Mouse (Mus musculus): ENCODE results near the gene Ube2n. TPM values are rescaled to one million over a fixed set of nuclear protein-coding genes. Genes with fewer than 3 reads are reported as not detected.

The Ube2n gene
- 255 and 263 TPM in 2 replicates for polyA plus RNA-seq (2014; fragmentation: Nextera tagmentation; extraction: Ambion mirVana)

GRCm38 (mm10) chr10:95514656-95515292 is at the start of gene Ube2n:
Ube2n (plus strand) TSS chr10:95515145.
- H3K4me1 ChIP-seq (ENCODE audit: control insufficient read depth in 2 of 2, insufficient read depth in 2 of 2, low read length in 2 of 2) = peaks cover 4 to 24% of the 10 kb centered on the region in 2 experiments
- under 1% methylated on average over 77 of the region's 81 CpGs for WGBS
- peak within 1 kb of the TSS; percentile 97 to 98 for H3K27ac ChIP-seq (replicated peaks in 1 of 2; ENCODE audit: control insufficient read depth in 1 of 2, insufficient read depth in 1 of 2, low read depth in 2 of 2, low read length in 2 of 2)
- H3K9ac ChIP-seq (ENCODE audit: low read length) = peak within 1 kb of the TSS; percentile 97
- H3K27me3 ChIP-seq (ENCODE audit: control insufficient read depth, insufficient read depth, low read length) = no peaks in the 10 kb centered on the region
- H3K36me3 ChIP-seq (ENCODE audit: control insufficient read depth, insufficient read depth, low read length) = peaks cover 21% of the 10 kb centered on the region
- H3K4me2 ChIP-seq (ENCODE audit: low read length) = peak within 1 kb of the TSS; percentile 77
- H3K9me3 ChIP-seq (ENCODE audit: control insufficient read depth, low read length) = no peaks in the 10 kb centered on the region
- H3K4me3 ChIP-seq (ENCODE audit: control insufficient read depth in 1 of 2, insufficient read depth in 1 of 2, low read depth in 1 of 2, low read length in 2 of 2) = peak within 1 kb of the TSS; percentile 92 to 100
- ATAC-seq (ENCODE audit: insufficient number of reproducible peaks, insufficient read depth, low FRiP score, low read depth) = peak; percentile 98

GRCm38 (mm10) chr10:95465485-95465896 is 49.5 kb upstream of the Ube2n start:
- H3K27ac ChIP-seq (replicated peaks in 1 of 2; ENCODE audit: control insufficient read depth in 1 of 2, insufficient read depth in 1 of 2, low read depth in 2 of 2, low read length in 2 of 2) = no peak overlapping the region
- ATAC-seq (ENCODE audit: insufficient number of reproducible peaks, insufficient read depth, low FRiP score, low read depth) = no peak
- 30% methylated on average over 4 of the region's 4 CpGs for WGBS

GRCm38 (mm10) chr10:95468894-95469293 is 46.1 kb upstream of the Ube2n start:
- Histone ChIP-seq H3K4me2 (ENCODE audit: low read length) (no peak overlapping the region), H3K27me3 (ENCODE audit: control insufficient read depth, insufficient read depth, low read length) (no peaks in the 10 kb centered on the region), H3K36me3 (ENCODE audit: control insufficient read depth, insufficient read depth, low read length) (no peaks in the 10 kb centered on the region), H3K9ac (ENCODE audit: low read length) (no peak overlapping the region), H3K4me3 (ENCODE audit: control insufficient read depth in 1 of 2, insufficient read depth in 1 of 2, low read depth in 1 of 2, low read length in 2 of 2) (no peak overlapping the region), H3K9me3 (ENCODE audit: control insufficient read depth, low read length) (no peaks in the 10 kb centered on the region), H3K4me1 (ENCODE audit: control insufficient read depth in 2 of 2, insufficient read depth in 2 of 2, low read length in 2 of 2) (no peaks in the 10 kb centered on the region), H3K27ac (replicated peaks in 1 of 2; ENCODE audit: control insufficient read depth in 1 of 2, insufficient read depth in 1 of 2, low read depth in 2 of 2, low read length in 2 of 2) (no peak overlapping the region)
- ATAC-seq (ENCODE audit: insufficient number of reproducible peaks, insufficient read depth, low FRiP score, low read depth) = no peak
- WGBS = 36% methylated on average over 4 of the region's 4 CpGs

More at GRCm38 (mm10) chr10:95465485-95465896, 49.5 kb upstream of the Ube2n start:
- no peaks in the 10 kb centered on the region for H3K9me3 ChIP-seq (ENCODE audit: control insufficient read depth, low read length)
- no peaks in the 10 kb centered on the region for H3K27me3 ChIP-seq (ENCODE audit: control insufficient read depth, insufficient read depth, low read length)
- no peaks in the 10 kb centered on the region for H3K36me3 ChIP-seq (ENCODE audit: control insufficient read depth, insufficient read depth, low read length)
- no peak overlapping the region for H3K4me3 ChIP-seq (ENCODE audit: control insufficient read depth in 1 of 2, insufficient read depth in 1 of 2, low read depth in 1 of 2, low read length in 2 of 2)
- no peak overlapping the region for H3K4me2 ChIP-seq (ENCODE audit: low read length)
- H3K9ac ChIP-seq (ENCODE audit: low read length) = no peak overlapping the region
- no peaks in the 10 kb centered on the region for H3K4me1 ChIP-seq (ENCODE audit: control insufficient read depth in 2 of 2, insufficient read depth in 2 of 2, low read length in 2 of 2)

DNA sequence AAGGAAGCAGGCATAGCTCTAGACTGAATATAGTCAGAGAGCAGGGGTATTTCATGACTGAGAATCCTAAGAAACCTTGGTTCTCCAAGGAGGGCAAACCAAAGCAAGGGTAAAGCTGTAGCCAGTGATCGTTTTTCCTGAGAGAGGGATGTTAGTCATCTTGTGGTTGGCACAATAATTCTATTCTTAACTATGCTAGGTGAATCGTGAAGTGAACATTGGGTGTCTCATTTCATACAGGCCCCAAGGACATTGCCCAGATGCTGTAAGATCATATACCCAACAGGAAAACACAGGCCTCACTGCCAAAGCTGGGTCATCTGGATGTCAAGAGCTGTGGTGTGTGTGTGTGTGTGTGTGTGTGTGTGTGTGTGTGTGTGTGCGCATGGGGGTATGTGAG is 43.8 kb upstream of the Ube2n start:
- Histone ChIP-seq H3K9ac (ENCODE audit: low read length) (no peak overlapping the region), H3K4me2 (ENCODE audit: low read length) (no peak overlapping the region), H3K9me3 (ENCODE audit: control insufficient read depth, low read length) (no peaks in the 10 kb centered on the region), H3K4me1 (ENCODE audit: control insufficient read depth in 2 of 2, insufficient read depth in 2 of 2, low read length in 2 of 2) (no peaks in the 10 kb centered on the region), H3K27me3 (ENCODE audit: control insufficient read depth, insufficient read depth, low read length) (no peaks in the 10 kb centered on the region), H3K4me3 (ENCODE audit: control insufficient read depth in 1 of 2, insufficient read depth in 1 of 2, low read depth in 1 of 2, low read length in 2 of 2) (no peak overlapping the region), H3K27ac (replicated peaks in 1 of 2; ENCODE audit: control insufficient read depth in 1 of 2, insufficient read depth in 1 of 2, low read depth in 2 of 2, low read length in 2 of 2) (no peak overlapping the region), H3K36me3 (ENCODE audit: control insufficient read depth, insufficient read depth, low read length) (no peaks in the 10 kb centered on the region)
- no peak for ATAC-seq (ENCODE audit: insufficient number of reproducible peaks, insufficient read depth, low FRiP score, low read depth)
- 74% methylated on average over 3 of the region's 3 CpGs for WGBS

DNA sequence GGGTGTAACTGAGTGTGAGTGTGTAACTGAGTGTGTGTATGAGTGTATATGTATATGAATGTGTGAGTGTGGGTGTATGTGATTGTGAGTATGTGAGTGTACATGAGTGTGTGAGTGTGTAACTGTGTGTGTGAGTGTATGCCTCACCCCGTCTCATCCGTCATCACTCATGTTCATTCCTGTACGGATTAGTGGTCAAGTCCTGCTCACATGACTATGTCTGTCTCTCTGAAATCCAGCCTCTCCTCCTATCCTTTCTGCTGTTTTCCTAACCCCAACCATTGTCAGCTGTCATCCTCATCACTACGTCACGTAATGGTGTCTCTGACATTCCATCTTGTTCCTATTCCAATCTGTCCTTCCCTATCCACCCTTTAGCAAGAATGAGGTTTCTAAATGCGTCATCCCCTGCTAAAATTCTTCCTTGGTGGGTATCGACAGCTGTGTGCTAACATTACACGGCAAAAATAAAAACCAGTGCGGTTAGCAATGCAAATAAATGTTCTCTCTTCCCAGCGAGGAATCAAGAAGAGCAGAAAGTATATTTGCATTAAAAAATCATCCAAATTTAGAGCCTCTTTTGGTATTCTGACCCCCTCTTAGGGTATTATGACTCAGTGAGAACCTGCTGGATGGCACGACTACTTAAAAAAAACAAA is 42.9 kb upstream of the Ube2n start:
- Histone ChIP-seq H3K9me3 (ENCODE audit: control insufficient read depth, low read length) (no peaks in the 10 kb centered on the region), H3K36me3 (ENCODE audit: control insufficient read depth, insufficient read depth, low read length) (no peaks in the 10 kb centered on the region), H3K4me1 (ENCODE audit: control insufficient read depth in 2 of 2, insufficient read depth in 2 of 2, low read length in 2 of 2) (no peaks in the 10 kb centered on the region), H3K27ac (replicated peaks in 1 of 2; ENCODE audit: control insufficient read depth in 1 of 2, insufficient read depth in 1 of 2, low read depth in 2 of 2, low read length in 2 of 2) (no peak overlapping the region), H3K4me3 (ENCODE audit: control insufficient read depth in 1 of 2, insufficient read depth in 1 of 2, low read depth in 1 of 2, low read length in 2 of 2) (no peak overlapping the region), H3K27me3 (ENCODE audit: control insufficient read depth, insufficient read depth, low read length) (no peaks in the 10 kb centered on the region), H3K9ac (ENCODE audit: low read length) (no peak overlapping the region), H3K4me2 (ENCODE audit: low read length) (no peak overlapping the region)
- no peak for ATAC-seq (ENCODE audit: insufficient number of reproducible peaks, insufficient read depth, low FRiP score, low read depth)
- WGBS = 84% methylated on average over 11 of the region's 11 CpGs

DNA sequence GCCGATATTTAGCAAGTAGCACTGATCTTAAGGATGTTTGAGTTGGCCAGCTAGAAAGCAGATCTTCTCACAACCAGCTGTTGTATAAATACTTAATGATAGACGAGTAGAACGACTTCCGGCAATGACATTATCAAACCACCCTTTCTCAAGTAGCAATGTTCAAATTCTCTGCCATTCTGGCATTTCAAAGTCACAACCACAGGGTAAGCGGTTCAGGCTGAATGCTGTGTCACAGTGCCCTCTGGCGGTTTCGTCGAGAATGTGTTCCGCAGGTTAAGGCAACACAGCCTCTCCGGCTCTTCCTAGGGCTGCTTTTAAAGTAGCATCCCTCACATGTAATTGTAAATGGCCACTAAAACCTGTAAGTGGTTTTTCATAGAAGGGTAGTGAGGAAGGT is 39.0 kb upstream of the Ube2n start:
- 9% methylated on average over 10 of the region's 10 CpGs for WGBS
- H3K9ac ChIP-seq (ENCODE audit: low read length) = no peak overlapping the region
- no peak overlapping the region for H3K27ac ChIP-seq (replicated peaks in 1 of 2; ENCODE audit: control insufficient read depth in 1 of 2, insufficient read depth in 1 of 2, low read depth in 2 of 2, low read length in 2 of 2)
- H3K4me3 ChIP-seq (ENCODE audit: control insufficient read depth in 1 of 2, insufficient read depth in 1 of 2, low read depth in 1 of 2, low read length in 2 of 2) = no peak overlapping the region
- no peaks in the 10 kb centered on the region for H3K27me3 ChIP-seq (ENCODE audit: control insufficient read depth, insufficient read depth, low read length)
- no peaks in the 10 kb centered on the region for H3K9me3 ChIP-seq (ENCODE audit: control insufficient read depth, low read length)
- H3K4me2 ChIP-seq (ENCODE audit: low read length) = no peak overlapping the region
- no peak for ATAC-seq (ENCODE audit: insufficient number of reproducible peaks, insufficient read depth, low FRiP score, low read depth)
- no peaks in the 10 kb centered on the region for H3K4me1 ChIP-seq (ENCODE audit: control insufficient read depth in 2 of 2, insufficient read depth in 2 of 2, low read length in 2 of 2)
- peaks cover 15% of the 10 kb centered on the region for H3K36me3 ChIP-seq (ENCODE audit: control insufficient read depth, insufficient read depth, low read length)

GRCm38 (mm10) chr10:95477516-95477915 is 37.4 kb upstream of the Ube2n start:
- peaks cover 28% of the 10 kb centered on the region for H3K36me3 ChIP-seq (ENCODE audit: control insufficient read depth, insufficient read depth, low read length)
- H3K9me3 ChIP-seq (ENCODE audit: control insufficient read depth, low read length) = no peaks in the 10 kb centered on the region
- H3K27ac ChIP-seq (replicated peaks in 1 of 2; ENCODE audit: control insufficient read depth in 1 of 2, insufficient read depth in 1 of 2, low read depth in 2 of 2, low read length in 2 of 2) = no peak overlapping the region
- no peak for ATAC-seq (ENCODE audit: insufficient number of reproducible peaks, insufficient read depth, low FRiP score, low read depth)
- H3K4me1 ChIP-seq (ENCODE audit: control insufficient read depth in 2 of 2, insufficient read depth in 2 of 2, low read length in 2 of 2) = no peaks in the 10 kb centered on the region
- no peak overlapping the region for H3K4me3 ChIP-seq (ENCODE audit: control insufficient read depth in 1 of 2, insufficient read depth in 1 of 2, low read depth in 1 of 2, low read length in 2 of 2)
- H3K9ac ChIP-seq (ENCODE audit: low read length) = no peak overlapping the region
- no peak overlapping the region for H3K4me2 ChIP-seq (ENCODE audit: low read length)
- WGBS = 76% methylated on average over 11 of the region's 11 CpGs
- H3K27me3 ChIP-seq (ENCODE audit: control insufficient read depth, insufficient read depth, low read length) = no peaks in the 10 kb centered on the region
